Mouse (Mus musculus) frontal cortex, postnatal 36 days (tissue): ENCODE results near the gene Tmem205.
A peak's percentile ranks its signal among the peaks of the same experiment; 100 is the strongest.

Source experiments
- DNase-seq, 2 experiments: peaks; one replicate each; pipeline ENCODE4 v3.0.0; 2022; ENCODE audit warnings: low spot score in 2 of 2

The Tmem205 gene

DNA sequence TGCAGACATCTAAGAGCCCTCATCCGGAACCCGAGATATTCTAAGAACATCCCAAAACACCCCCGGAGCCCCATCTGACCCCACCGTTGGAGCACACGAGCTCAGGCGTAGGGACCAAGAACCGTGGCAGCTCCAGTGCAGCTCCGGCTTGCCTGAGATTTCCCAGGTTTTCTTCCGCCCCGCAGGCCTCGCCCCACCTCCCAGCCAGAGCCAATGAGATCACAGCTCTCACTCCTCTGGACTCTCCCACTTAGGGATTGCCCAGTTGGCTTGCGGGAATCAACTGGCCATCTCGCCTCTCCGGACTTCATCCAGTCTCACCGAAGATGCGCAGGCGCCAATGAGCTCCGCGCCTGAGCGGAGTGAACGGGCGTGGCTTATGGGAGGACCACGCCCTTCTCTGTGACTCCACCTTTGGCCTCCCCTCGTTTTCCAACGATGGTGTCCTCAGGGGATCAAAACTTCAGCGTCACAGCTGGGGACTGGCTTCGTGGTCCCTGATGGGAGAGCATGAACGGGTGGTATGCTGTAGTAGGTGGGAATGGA lies at the start of gene Tmem205, which contains the start of gene Ccdc159:
TSS of gene Tmem205 (minus strand) at position 349 of the 546 bp plus-strand sequence.
TSS of gene Ccdc159 (plus strand) at position 264 of the 546 bp plus-strand sequence.
- peak; percentile 93 to 95 for DNase-seq

DNA sequence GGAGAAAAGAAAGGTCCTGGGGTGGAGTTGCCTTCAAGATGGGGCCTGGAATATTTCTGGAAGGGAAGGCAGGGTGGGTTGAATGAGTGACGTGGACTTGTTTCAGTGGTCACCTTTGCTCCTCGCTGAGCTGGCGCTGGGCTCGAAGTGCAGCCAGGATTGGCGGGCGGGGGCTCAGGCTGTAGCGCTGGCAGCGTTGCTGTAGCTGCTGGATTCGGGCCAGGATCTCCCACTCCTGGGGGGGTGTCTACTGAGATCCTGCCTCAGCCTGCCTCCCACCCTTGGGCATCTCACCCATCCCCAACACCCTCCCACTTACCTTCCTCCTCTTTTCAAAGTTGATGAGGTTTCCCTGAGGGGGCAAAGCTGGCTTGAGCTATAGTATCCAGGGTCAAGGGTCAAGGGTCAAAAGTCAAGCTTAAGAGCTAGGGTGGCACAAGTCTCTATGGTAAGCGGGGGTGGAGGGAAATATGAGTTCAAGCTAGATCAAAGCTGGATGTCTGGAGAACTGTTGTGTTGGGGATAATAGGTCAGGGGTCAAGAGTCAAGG lies 49.3 kb upstream of the Tmem205 start:
- no peak for DNase-seq

DNA sequence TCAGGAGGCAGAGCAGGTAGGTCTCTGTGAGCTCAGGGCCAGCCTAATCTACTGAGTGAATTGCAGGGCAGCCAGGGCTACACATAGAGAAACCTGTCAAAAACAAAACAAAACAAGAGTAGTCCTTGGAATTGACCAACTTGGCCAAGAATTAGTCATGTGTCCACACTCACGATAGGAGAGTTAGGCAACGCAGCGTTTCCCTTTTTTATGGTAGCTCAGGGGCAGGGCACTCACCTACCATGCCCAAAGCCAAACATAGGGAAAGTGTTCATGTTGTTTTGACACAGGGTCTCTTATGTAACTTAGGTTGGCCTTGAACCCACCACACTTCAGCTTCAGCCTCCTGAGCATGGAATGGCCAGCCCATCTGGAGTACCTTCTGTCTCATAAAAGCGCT lies 41.9 kb upstream of the Tmem205 start:
- DNase-seq, result no peak

DNA sequence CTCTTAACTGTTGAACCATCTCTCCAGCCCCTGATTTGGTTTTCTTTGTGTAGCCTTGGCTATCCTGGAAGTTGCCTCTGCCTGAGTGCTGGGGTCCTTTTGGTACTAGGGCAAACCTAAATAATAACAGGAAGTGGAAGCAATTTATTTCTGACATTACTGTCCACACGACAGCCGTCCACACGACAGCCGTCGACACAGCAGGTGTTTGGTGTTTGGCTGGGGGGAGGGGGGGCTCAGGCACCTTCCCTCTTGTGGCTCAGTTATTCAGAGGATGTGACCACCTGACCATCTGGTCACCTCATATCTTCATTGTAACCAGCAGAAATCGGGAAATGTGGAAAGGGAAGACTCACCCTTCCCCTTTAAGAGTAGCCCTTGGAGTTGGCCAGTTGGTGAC lies 41.5 kb upstream of the Tmem205 start:
- no peak for DNase-seq

- no peak for DNase-seq
These were observed 36.1 kb upstream of the Tmem205 start, which contains the start of gene Epor for GRCm38 (mm10) chr9:21963417-21963816. Epor (minus strand) TSS chr9:21963506.

- DNase-seq, result peak; percentile 78
These were observed 35.2 kb upstream of the Tmem205 start for GRCm38 (mm10) chr9:21962416-21963059.

GRCm38 (mm10) chr9:21962010-21962409 lies 34.7 kb upstream of the Tmem205 start:
- DNase-seq, result no peak

- no peak for DNase-seq
These were observed 34.1 kb upstream of the Tmem205 start for GRCm38 (mm10) chr9:21961366-21961980.

GRCm38 (mm10) chr9:21960558-21961208 lies 33.3 kb upstream of the Tmem205 start:
- DNase-seq, result no peak

- DNase-seq, result no peak
These were observed 32.8 kb upstream of the Tmem205 start for GRCm38 (mm10) chr9:21960135-21960534.

- DNase-seq, result no peak
These were observed 31.9 kb upstream of the Tmem205 start for GRCm38 (mm10) chr9:21959244-21959643.

DNA sequence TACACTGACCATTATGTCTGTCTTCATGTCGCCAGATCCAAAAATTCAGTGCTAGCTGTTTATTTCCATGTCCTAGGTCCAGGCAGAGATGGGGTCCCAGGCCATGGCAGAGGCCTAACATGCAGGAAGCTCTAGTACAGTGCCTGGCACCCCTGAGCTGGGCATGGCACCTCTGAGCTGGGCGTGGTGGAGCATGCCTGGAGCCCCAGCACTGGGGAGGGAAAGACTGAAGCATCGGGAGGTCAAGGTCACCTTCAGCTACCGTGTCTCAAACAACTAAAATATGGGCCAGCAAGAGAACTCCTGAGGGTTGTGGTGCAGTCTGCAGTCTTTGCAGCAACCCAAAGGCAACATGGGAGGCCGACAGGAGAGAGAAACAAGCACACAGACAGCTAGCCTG lies 31.0 kb upstream of the Tmem205 start:
- DNase-seq, result no peak

DNA sequence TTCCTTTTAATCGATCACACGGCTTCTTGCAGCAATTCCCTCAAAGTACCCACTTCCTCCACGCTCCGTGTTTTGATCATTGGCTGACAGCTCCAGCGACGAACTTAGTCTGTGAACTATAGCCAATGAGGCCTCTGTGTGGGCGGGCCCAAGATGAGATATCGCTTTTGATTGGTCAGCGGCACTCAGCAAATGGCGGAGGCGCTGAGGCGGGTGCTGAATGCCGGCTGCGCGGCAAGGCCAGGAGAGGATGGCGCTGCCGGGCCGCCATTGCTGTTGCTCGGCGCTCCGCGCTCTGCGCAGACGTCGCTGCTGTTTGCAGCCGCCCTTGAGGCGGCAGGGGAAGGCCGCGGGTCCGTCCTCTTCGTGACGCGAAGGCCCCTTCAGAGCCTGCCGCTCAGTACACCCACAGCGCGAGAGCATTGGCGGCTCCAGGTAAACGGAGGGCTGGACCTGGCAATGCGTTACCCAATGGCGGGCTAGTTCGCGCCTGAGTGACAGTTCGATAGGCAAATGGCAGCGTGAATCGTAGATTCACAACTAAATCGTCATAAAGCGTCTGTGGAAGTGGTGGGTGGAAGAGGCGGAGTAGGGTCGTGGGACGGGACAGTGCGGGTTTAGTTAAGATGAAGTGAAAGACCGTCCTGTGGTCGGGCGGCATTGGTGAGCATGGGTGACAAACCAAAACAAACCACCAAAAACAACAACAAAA lies 28.4 kb upstream of the Tmem205 start, which contains the start of gene Swsap1:
TSS of gene Swsap1 (plus strand) at position 186 of the 712 bp plus-strand sequence.
- DNase-seq, result peak; percentile 100

DNA sequence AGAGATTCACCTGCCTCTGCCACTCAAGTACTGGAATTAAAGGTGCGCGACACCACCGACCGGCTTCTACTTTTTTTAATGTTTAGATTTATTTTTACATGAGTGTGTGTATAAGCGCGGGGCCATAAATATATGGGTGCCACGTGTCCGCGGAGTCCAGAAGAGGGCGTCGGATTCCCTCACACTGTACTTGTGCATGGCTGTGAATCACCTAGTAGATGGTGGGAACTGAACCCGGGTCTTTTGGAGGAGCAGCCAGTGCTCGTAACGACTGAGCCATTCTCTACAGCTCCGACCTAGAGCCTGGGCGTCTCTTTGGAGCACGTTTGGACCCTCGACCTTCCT lies 27.8 kb upstream of the Tmem205 start:
- no peak for DNase-seq

DNA sequence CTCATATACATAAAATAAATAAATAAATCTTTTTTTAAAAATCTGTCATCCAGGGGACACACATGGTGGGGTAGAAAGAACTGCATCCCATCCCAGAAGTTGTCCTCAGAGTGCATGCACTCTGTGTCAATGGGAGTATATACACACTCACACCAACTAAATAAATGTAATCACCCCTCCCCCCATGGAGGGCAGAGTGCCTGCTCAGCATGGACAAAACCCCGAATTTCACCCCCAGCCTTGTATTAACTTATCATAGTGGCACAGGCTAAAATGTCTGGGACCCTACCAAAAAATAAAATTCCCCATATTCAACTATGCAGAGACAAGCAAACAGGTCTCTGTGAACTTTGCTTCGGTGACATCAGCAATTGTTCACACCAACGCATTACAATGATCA lies 27.3 kb upstream of the Tmem205 start:
- no peak for DNase-seq

GRCm38 (mm10) chr9:21953600-21953999 lies 26.2 kb upstream of the Tmem205 start:
- DNase-seq, result peak; percentile 60 to 73

DNA sequence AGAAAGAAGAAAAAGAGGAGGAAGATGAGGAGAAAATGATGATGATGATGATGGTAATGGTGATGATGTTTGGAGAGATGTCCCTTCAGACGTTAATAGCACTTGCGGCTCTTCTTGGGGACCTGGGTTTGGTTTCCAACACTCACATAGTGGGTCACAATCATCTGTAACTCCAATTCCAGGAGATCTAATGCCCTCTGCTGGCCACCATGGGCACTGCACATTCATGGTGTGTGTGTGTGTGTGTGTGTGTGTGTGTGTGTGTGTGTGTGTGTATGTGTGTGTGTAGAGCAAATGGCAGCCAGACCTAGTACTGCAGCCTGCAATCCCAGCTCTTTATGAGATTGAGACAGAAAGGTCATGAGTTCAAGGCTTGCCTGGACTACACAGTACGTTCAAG lies 24.6 kb upstream of the Tmem205 start:
- no peak for DNase-seq

GRCm38 (mm10) chr9:21950322-21950721 lies 23.0 kb upstream of the Tmem205 start:
- no peak for DNase-seq

DNA sequence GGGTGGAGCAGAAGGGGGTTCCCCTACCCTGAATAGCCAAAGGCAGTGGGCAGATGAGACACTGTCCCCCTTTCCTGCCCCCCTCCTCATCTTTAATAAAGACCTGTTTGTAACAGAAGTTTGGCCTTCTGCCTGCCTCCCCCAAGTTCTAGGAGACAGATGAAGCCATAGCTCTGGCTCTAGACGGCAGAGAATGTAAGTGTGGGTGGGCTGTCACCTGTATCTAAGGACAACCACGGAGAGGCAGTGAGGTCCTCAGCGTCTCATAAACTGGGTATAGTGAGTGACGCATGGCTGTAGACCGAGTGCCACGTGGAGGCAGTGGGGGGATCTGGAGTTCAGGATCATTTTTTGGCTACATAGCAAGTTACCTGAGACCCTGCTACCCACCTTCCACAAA lies 21.4 kb upstream of the Tmem205 start:
- no peak for DNase-seq

DNA sequence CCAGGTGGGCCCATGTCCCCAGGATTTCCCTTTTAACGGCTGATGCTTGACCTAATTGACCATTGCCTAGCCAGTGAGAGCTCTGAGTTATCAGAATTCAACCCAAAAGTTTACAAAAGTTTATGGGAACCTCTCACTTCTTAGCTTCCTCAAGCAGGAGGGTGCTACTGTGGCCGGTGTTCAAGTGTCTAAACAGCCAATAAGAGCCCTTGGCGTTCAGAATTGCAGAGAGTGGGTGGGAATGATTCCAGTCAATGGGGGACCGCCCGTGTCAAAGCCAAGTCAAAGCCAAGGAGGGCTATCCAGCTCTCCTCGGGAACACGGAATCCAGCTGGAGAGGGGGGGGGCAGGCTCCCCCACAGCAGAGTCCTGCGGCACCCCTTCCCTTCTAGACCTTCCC lies 20.8 kb upstream of the Tmem205 start:
- DNase-seq, result no peak

- DNase-seq, result no peak
These were observed 20.3 kb upstream of the Tmem205 start for GRCm38 (mm10) chr9:21947540-21948130.
